Mouse (Mus musculus) heart, postnatal 0 days (tissue): ENCODE measurements around the gene Dag1.

Source experiments
- CTCF ChIP-seq: IDR thresholded peaks from 2 replicates; pipeline ENCODE4 v1.5.1; 2016; ENCODE audit warnings: antibody characterized with exemption, control low read depth, low read depth
- EP300 ChIP-seq: IDR thresholded peaks from 2 replicates; pipeline ENCODE4 v1.6.1; 2016; ENCODE audit warnings: antibody characterized with exemption, low read depth

DNA sequence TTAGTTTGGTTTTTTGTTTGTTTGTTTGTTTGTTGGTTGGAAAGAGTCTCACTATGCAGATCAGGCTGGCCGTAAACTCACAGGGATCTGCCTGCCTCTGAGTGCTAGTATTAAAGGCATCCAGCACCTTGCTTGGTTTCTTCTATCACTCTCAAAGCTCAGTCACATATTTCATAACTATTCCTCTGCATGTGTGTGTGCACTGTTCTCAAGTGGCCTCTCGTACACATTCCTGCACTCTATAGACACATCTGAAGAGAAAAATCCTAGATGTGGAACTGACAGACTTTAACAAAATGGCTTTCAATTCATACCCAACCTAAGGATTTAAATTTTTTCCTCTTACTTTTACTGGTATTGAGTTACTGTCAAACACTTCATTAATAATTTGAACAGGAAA lies 25.4 kb downstream of the Dag1 start:
- no peak for TF ChIP-seq CTCF
- TF ChIP-seq EP300, result no peak
